Mouse (Mus musculus) CD4-positive, CD25-positive, alpha-beta regulatory T cell, adult 2 months (primary cell): ENCODE measurements around the gene Man1c1.

Source experiments
- DNase-seq: peaks from one replicate; pipeline ENCODE4 v3.0.0-alpha.2; 2012; ENCODE audit warnings: low read depth, low spot score

Gene Man1c1

GRCm38 (mm10) chr4:134549899-134550298, 154.2 kb downstream of the Man1c1 start:
- DNase-seq = no peak

- peak; percentile 43 for DNase-seq
Measured at GRCm38 (mm10) chr4:134548169-134548938, 155.7 kb downstream of the Man1c1 start.

GRCm38 (mm10) chr4:134546814-134547705, 157.0 kb downstream of the Man1c1 start:
- no peak for DNase-seq

GRCm38 (mm10) chr4:134543261-134543660, 160.8 kb downstream of the Man1c1 start:
- DNase-seq = peak; percentile 94

GRCm38 (mm10) chr4:134542726-134543125, 161.4 kb downstream of the Man1c1 start:
- DNase-seq = no peak

GRCm38 (mm10) chr4:134538997-134539580, 165.0 kb downstream of the Man1c1 start:
- no peak for DNase-seq

GRCm38 (mm10) chr4:134535787-134536151, 168.3 kb downstream of the Man1c1 start:
- no peak for DNase-seq

- DNase-seq = peak; percentile 97
Measured at GRCm38 (mm10) chr4:134534932-134535786, 168.9 kb downstream of the Man1c1 start, which contains the start of gene Mtfr1l. Gene Mtfr1l (minus strand): TSS chr4:134535387.

- peak; percentile 87 for DNase-seq
Measured at GRCm38 (mm10) chr4:134534124-134534886, 169.8 kb downstream of the Man1c1 start.

- DNase-seq = no peak
Measured at GRCm38 (mm10) chr4:134533421-134533820, 170.7 kb downstream of the Man1c1 start.

- no peak for DNase-seq
Measured at GRCm38 (mm10) chr4:134532928-134533327, 171.2 kb downstream of the Man1c1 start.

- no peak for DNase-seq
Measured at GRCm38 (mm10) chr4:134526220-134526619, 177.9 kb downstream of the Man1c1 start.

GRCm38 (mm10) chr4:134525806-134526205, 178.3 kb downstream of the Man1c1 start:
- DNase-seq = no peak

GRCm38 (mm10) chr4:134523447-134523846, 180.6 kb downstream of the Man1c1 start:
- no peak for DNase-seq

GRCm38 (mm10) chr4:134519281-134519680, 184.8 kb downstream of the Man1c1 start:
- no peak for DNase-seq

- DNase-seq = no peak
Measured at GRCm38 (mm10) chr4:134518541-134518940, 185.5 kb downstream of the Man1c1 start.

- DNase-seq = no peak
Measured at GRCm38 (mm10) chr4:134517719-134518118, 186.4 kb downstream of the Man1c1 start.

- no peak for DNase-seq
Measured at GRCm38 (mm10) chr4:134516981-134517380, 187.1 kb downstream of the Man1c1 start.

- DNase-seq = no peak
Measured at GRCm38 (mm10) chr4:134515614-134516013, 188.5 kb downstream of the Man1c1 start.

- DNase-seq = no peak
Measured at GRCm38 (mm10) chr4:134514309-134514930, 189.7 kb downstream of the Man1c1 start.
